Mouse (Mus musculus) spleen, adult 2 months (tissue): ENCODE results near the gene Tmem97. TPM values are rescaled to one million over a fixed set of nuclear protein-coding genes. Genes with fewer than 3 reads are reported as not detected.
"Not testable (repeated sequence)": the region's sequence is repeated elsewhere in the genome, so short reads cannot be mapped to it uniquely, and the experiment has no call there.

Source experiments
- DNase-seq, 2 experiments: peaks; one replicate each; pipeline versions ENCODE4 v3.0.0 to v3.0.0-alpha.2; 2012 to 2021; ENCODE audit warnings: low spot score in 2 of 2, low read depth in 1 of 2
- H3K27ac ChIP-seq: fragments of 200-500 bp; 2 replicates; pipeline ENCODE4 v1.5.1; 2012; ENCODE audit warnings: low read length, inconsistent platforms; ENCODE audit not compliant: insufficient read depth
- H3K27me3 ChIP-seq: fragments of 200-500 bp; 2 replicates; pipeline ENCODE4 v1.6.1; 2012; ENCODE audit warnings: mild to moderate bottlenecking, moderate library complexity, low read length, inconsistent platforms; ENCODE audit not compliant: control insufficient read depth, insufficient read depth
- H3K36me3 ChIP-seq: fragments of 200-500 bp; 2 replicates; pipeline ENCODE4 v1.6.1; 2012; ENCODE audit warnings: mild to moderate bottlenecking, low read length, inconsistent platforms; ENCODE audit not compliant: control insufficient read depth, insufficient read depth
- H3K4me1 ChIP-seq: fragments of 200-500 bp; 2 replicates; pipeline ENCODE4 v1.6.1; 2011; ENCODE audit warnings: inconsistent platforms; ENCODE audit not compliant: control insufficient read depth, insufficient read depth, insufficient read length
- H3K4me3 ChIP-seq: fragments of 200-500 bp; 2 replicates; pipeline ENCODE4 v1.5.1; 2011; ENCODE audit warnings: mild to moderate bottlenecking, inconsistent platforms; ENCODE audit not compliant: insufficient read depth, insufficient read length; ENCODE audit errors: extremely low read depth
- CTCF ChIP-seq: fragments of 200-500 bp; IDR thresholded peaks from 2 replicates; pipeline ENCODE4 v1.5.1; 2011; ENCODE audit warnings: mild to moderate bottlenecking, inconsistent platforms; ENCODE audit not compliant: insufficient read depth, insufficient read length, insufficient replicate concordance; ENCODE audit errors: extremely low read depth
- POLR2A ChIP-seq: fragments of 200-500 bp; IDR thresholded peaks from 2 replicates; pipeline ENCODE4 v1.6.1; 2011; ENCODE audit warnings: low read depth, low read length, inconsistent platforms
- WGBS: fragments of 180-500 bp; shearing (Covaris S2); methylation state at CpG from one replicate; pipeline ENCODE4 v1.1.7; 2018; 5-methylcytosine and 5-hydroxymethylcytosine counted together
- polyA plus RNA-seq: library from polyadenylated mRNA; depleted of rRNA; stranded (reverse); fragments of >200 nt; gene quantifications from 2 replicates; pipeline ENCODE4 v1.2.3, GENCODE M21; 2012; rRNA removed

Gene Tmem97
- polyA plus RNA-seq: 15.6 and 19.9 TPM in 2 replicates

DNA sequence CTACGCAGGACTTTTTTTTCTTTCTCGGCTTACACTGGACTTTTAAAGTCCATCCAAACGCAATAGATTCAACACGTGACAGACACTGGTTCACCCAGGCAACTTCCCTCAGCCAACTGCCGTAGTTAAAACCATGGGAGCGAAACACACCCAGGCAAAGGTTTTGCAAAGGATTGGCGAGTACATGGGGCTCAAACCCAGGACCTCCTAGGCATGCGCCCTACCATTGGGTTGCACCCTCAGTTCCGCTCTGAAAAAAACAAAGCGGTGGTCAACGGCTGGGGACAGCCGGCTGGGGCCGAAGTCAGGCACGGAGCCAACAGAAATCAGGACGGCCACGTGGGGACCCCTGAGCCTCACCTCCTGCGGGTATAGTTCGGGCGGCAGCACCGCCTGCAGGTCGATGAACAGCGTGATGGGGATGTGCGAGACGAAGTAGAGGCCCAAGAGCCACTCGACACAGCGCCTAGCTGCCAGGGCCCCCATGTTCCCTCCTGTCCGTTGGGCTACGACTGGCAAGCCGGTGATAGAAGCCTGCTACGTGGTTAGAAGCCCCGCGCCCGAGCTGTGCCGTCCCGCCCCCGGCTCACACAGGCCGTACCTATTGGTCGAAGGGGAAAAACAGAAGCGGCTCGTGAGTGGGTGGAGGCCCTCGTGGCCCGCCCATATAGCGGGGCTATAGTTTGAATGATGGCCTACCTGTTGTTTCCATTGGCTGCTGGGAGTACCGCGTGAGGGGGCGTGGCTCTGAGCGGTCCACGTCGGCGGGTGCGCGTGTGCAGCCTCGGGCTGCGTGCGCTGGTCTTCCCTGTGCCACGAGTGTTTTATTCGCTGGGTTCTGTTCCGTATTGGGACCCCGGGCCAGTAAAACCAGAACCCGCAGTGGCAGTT is at the start of gene Tmem97:
Tmem97 (minus strand) TSS at position 610 of the 891 bp plus-strand sequence.
- DNase-seq: peak; percentile 89 to 93
- no peaks in the 10 kb centered on the region; the same call in 1 of the 2 replicates for H3K4me1 ChIP-seq
- under 1% methylated on average over 60 of the region's 60 CpGs for WGBS
- TF ChIP-seq CTCF (no peak), POLR2A (peak; percentile 69; the same call in 1 of the 2 replicates)
- H3K36me3 ChIP-seq: no peaks in the 10 kb centered on the region
- no peaks in the 10 kb centered on the region for H3K27me3 ChIP-seq
- H3K27ac ChIP-seq: peak within 1 kb of the TSS; percentile 47
- peak within 1 kb of the TSS; percentile 85 for H3K4me3 ChIP-seq

DNA sequence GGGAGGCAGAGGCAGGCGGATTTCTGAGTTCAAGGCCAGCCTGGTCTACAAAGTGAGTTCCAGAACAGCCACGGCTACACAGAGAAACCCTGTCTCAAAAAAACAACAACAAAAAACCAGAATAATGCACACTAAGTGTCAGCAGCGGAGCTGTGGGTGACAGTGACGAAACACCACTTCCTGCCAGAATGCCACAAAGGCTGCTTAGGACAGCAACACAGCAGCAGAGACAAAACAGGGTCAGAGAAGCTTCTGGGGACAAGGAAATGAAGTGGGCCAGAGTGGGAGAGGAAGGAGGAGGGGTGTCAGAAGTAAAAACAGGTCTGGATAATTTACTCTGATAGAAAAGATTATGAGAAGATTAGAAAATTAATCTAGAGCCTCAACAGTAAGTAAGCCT is 49.5 kb upstream of the Tmem97 start:
- peak; percentile 26 to 48 for DNase-seq
- Histone ChIP-seq H3K27me3 (no peaks in the 10 kb centered on the region), H3K4me1 (no peaks in the 10 kb centered on the region), H3K4me3 (no peak overlapping the region), H3K27ac (peak overlapping the region; percentile 21; the same call in 1 of the 2 replicates), H3K36me3 (no peaks in the 10 kb centered on the region; the same call in 1 of the 2 replicates)
- WGBS: 31% methylated on average over 4 of the region's 4 CpGs
- no peak for TF ChIP-seq CTCF

- Histone ChIP-seq H3K4me1 (no peaks in the 10 kb centered on the region), H3K27me3 (no peaks in the 10 kb centered on the region), H3K4me3 (no peak overlapping the region), H3K27ac (no peak overlapping the region), H3K36me3 (no peaks in the 10 kb centered on the region; the same call in 1 of the 2 replicates)
- DNase-seq: no peak
- 90% methylated on average over 3 of the region's 3 CpGs for WGBS
- TF ChIP-seq POLR2A (no peak), CTCF (no peak)
These were observed 48.3 kb upstream of the Tmem97 start for GRCm38 (mm10) chr11:78598763-78599415.

- TF ChIP-seq POLR2A (no peak), CTCF (no peak)
- no peak for DNase-seq
- H3K36me3 ChIP-seq: no peaks in the 10 kb centered on the region
- no peak overlapping the region for H3K27ac ChIP-seq
- H3K4me3 ChIP-seq: no peak overlapping the region
- H3K4me1 ChIP-seq: no peaks in the 10 kb centered on the region
- no peaks in the 10 kb centered on the region for H3K27me3 ChIP-seq
These were observed 46.2 kb upstream of the Tmem97 start for GRCm38 (mm10) chr11:78596750-78597149.

- H3K27me3 ChIP-seq: no peaks in the 10 kb centered on the region
- no peaks in the 10 kb centered on the region for H3K36me3 ChIP-seq
- no peaks in the 10 kb centered on the region for H3K4me1 ChIP-seq
- no peak for TF ChIP-seq CTCF
- TF ChIP-seq POLR2A: no peak
- no peak overlapping the region for H3K4me3 ChIP-seq
- 78% methylated on average over 2 of the region's 2 CpGs for WGBS
- DNase-seq: no peak
- H3K27ac ChIP-seq: no peak overlapping the region
These were observed 45.2 kb upstream of the Tmem97 start for GRCm38 (mm10) chr11:78595773-78596172.

DNA sequence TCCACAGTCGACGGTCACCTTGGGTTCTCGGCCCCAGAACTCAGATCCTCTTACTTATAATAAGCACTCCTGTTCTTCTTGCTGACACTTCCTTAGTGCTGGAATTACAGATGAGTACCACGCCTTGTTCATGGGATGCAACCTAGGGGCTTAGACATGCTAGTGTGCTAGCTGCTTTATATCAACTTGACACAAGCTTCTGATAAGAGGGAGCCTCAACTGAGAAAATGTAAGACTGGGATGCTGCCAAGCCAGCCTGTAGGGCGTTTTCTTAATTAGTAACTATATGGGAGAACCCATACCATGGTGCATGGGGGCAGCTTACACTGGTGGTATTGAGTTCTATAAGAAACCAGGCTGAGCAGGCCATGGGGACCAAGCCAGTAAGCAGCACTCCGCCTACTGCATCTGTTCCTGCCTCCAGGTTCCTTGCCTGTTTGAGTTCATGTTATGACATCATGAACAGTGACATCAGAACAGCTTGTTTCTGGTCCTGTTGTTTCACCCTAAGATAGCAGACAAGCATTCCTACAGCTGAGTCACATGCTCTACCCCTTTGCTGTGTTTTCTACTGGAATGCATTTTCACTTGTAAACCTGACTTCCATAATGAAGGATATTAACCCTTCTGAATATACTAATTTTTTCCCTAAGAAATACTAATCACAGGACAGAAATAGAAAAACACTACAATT is 43.8 kb upstream of the Tmem97 start:
- Histone ChIP-seq H3K4me3 (no peak overlapping the region), H3K4me1 (no peaks in the 10 kb centered on the region), H3K36me3 (no peaks in the 10 kb centered on the region), H3K27me3 (no peaks in the 10 kb centered on the region), H3K27ac (no peak overlapping the region)
- TF ChIP-seq CTCF (no peak), POLR2A (no peak)
- WGBS: 86% methylated on average over 6 of the region's 6 CpGs
- DNase-seq: no peak

DNA sequence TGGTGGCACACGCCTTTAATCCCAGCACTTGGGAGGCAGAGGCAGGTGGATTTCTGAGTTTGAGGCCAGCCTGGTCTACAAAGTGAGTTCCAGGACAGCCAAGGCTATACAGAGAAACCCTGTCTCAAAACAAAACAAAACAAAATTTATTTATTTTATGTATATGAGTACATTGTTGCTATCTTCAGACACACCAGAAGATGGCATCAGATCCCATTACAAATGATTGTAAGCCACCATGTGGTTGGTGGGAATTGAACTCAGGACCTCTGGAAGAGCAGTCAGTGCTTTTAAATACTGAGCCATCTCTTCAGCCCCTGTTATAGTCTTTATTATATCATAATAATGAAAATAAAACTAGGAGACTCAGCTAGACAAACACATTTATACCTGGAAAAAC is 37.1 kb upstream of the Tmem97 start:
- not testable (repeated sequence) for H3K27me3 ChIP-seq, H3K4me1 ChIP-seq, H3K36me3 ChIP-seq, DNase-seq, H3K4me3 ChIP-seq, H3K27ac ChIP-seq
- WGBS: 97% methylated on average over 1 of the region's 1 CpGs
